Comparison of ENCODE assay signal across 7 mouse cellular contexts in genomic region chr12:80141470-80141869, GRCm38 (mm10). TPM values are rescaled to one million over a fixed set of nuclear protein-coding genes. Genes with fewer than 3 reads are reported as not detected.
DNase-seq lines count a peak whose midpoint lies in the region; ATAC-seq and TF ChIP-seq lines count a peak whose summit lies in the region.

No protein-coding gene starts in this region.

- H3K36me3 ChIP-seq in liver, embryonic 12.5 days: no peaks in the 10 kb centered on the region

- H3K9me3 ChIP-seq in liver, embryonic 12.5 days (replicated peaks): no peaks in the 10 kb centered on the region

- ATAC-seq in liver, embryonic 12.5 days: no peak; the same call in 1 of the 2 replicates
- peak; percentile 71 to 74 for ATAC-seq in hematopoietic stem cell, adult 5-6 weeks (replicated peaks in 1 of 2; ENCODE audit: insufficient read depth in 1 of 2, low FRiP score in 2 of 2, low TSS enrichment in 1 of 2, low read depth in 1 of 2, poor library complexity in 2 of 2, severe bottlenecking in 2 of 2)

- H3K27ac ChIP-seq in liver, embryonic 12.5 days: no peak overlapping the region
- H3K27ac ChIP-seq in cortical plate, adult 2 months (ENCODE audit: insufficient read depth, low read length): no peak overlapping the region

- no peak overlapping the region for H3K4me3 ChIP-seq in liver, embryonic 12.5 days
- H3K4me3 ChIP-seq in cortical plate, adult 2 months (ENCODE audit: insufficient read depth, low read length): no peak overlapping the region

- 17% methylated on average over 7 of the region's 7 CpGs for WGBS in liver, embryonic 12.5 days (ENCODE audit: insufficient replicate concordance)

- H3K27me3 ChIP-seq in liver, embryonic 12.5 days (replicated peaks): no peaks in the 10 kb centered on the region

- peaks cover 27% of the 10 kb centered on the region for H3K4me1 ChIP-seq in liver, embryonic 12.5 days
- H3K4me1 ChIP-seq in cortical plate, adult 2 months (ENCODE audit: control insufficient read depth, insufficient read depth, low read length): no peaks in the 10 kb centered on the region

- H3K4me2 ChIP-seq in liver, embryonic 12.5 days: no peak overlapping the region

- H3K9ac ChIP-seq in liver, embryonic 12.5 days: no peak overlapping the region

- peak; percentile 78 for TF ChIP-seq CTCF in cortical plate, adult 2 months (IDR thresholded peaks at IDR 0.05; ENCODE audit: extremely low read depth, insufficient read depth, low read length)

- TF ChIP-seq POLR2A in cortical plate, adult 2 months (IDR thresholded peaks at IDR 0.05; ENCODE audit: extremely low read depth, insufficient read depth, low read length): no peak

- DNase-seq in liver: peak; percentile 62
- peak; percentile 64 for DNase-seq in Muller cell, postnatal 12 days (ENCODE audit: inconsistent ontology term)
- DNase-seq in lung, adult 18-20 months: peak; percentile 44 to 55
- DNase-seq in right cerebral cortex, postnatal 4 days: peak; percentile 75

RNA-seq across cellular contexts. Expression of gene Zfp36l1, which starts 28.7 kb away (rescaled TPM):
- 23.9 and 24.2 TPM in 2 replicates for polyA plus RNA-seq in liver, embryonic 12.5 days (2016; fragmentation: Nextera tagmentation; extraction: Ambion mirVana)
- 21.8 and 23.3 TPM in 2 replicates for polyA plus RNA-seq in cortical plate, adult 2 months (2012; rRNA removed)
- total RNA-seq in hematopoietic stem cell, adult 5-6 weeks (2017): 17.7 and 19.0 TPM in 2 replicates
